Mouse (Mus musculus): ENCODE results near the gene Kcnj3.
"Not testable (repeated sequence)": the region's sequence is repeated elsewhere in the genome, so short reads cannot be mapped to it uniquely, and the experiment has no call there.

Gene Kcnj3

GRCm38 (mm10) chr2:55435721-55436260 is at the start of gene Kcnj3:
Gene Kcnj3 (plus strand): TSS chr2:55435970.
- ChIA-PET CTCF (interaction anchor here in 1 of 4 experiments (1.0 kb wide), 1 partner anchor 14 kb away, joined by 3 read pairs; no protein-coding TSS in a partner anchor), POLR2A (no interaction called here)

DNA sequence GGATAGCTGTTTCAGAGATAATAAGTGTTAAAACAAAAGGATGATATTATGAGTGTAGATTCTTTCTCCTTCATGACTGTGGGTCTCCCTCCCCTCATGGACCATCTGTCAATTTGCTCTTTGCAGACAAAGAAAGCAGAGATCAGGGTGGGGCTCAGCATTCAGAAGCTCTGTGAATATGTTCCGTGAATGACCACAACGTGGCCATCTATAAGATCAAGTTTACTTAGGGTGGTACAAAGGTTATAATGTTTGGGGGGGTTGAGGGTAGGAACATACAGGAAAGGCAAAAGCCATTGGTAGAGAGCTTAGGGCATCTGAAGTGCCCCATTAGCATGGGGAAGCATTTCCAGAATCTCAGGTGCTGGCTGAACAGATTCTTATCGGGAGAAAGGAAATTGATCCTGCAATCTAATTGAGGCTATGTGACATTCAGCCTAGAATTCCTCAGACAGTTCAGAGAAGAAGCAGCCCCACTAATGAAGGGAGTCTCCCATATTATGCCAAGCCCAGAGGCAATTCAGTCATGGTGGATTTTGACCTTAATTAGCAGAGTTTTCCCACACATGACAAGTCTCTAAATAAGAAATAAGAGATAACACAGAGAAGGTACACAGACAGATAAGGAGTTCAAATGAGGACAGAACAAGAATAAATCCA is 45.3 kb upstream of the Kcnj3 start:
- ChIA-PET POLR2A (no interaction called here), CTCF (no interaction called here)

GRCm38 (mm10) chr2:55405307-55405706 is 30.5 kb upstream of the Kcnj3 start:
- POLR2A ChIA-PET: no interaction called here
- CTCF ChIA-PET: no interaction called here

- POLR2A ChIA-PET: no interaction called here
Measured at GRCm38 (mm10) chr2:55427633-55428032, 8.1 kb upstream of the Kcnj3 start.

GRCm38 (mm10) chr2:55432104-55432503 is 3.7 kb upstream of the Kcnj3 start:
- ChIA-PET CTCF (interaction anchor here in 1 of 4 experiments (0.7 kb wide), 1 partner anchor 12 kb away, joined by 3 read pairs; no protein-coding TSS in a partner anchor), POLR2A (no interaction called here)

More at GRCm38 (mm10) chr2:55427633-55428032, 8.1 kb upstream of the Kcnj3 start:
- CTCF ChIA-PET: no interaction called here

DNA sequence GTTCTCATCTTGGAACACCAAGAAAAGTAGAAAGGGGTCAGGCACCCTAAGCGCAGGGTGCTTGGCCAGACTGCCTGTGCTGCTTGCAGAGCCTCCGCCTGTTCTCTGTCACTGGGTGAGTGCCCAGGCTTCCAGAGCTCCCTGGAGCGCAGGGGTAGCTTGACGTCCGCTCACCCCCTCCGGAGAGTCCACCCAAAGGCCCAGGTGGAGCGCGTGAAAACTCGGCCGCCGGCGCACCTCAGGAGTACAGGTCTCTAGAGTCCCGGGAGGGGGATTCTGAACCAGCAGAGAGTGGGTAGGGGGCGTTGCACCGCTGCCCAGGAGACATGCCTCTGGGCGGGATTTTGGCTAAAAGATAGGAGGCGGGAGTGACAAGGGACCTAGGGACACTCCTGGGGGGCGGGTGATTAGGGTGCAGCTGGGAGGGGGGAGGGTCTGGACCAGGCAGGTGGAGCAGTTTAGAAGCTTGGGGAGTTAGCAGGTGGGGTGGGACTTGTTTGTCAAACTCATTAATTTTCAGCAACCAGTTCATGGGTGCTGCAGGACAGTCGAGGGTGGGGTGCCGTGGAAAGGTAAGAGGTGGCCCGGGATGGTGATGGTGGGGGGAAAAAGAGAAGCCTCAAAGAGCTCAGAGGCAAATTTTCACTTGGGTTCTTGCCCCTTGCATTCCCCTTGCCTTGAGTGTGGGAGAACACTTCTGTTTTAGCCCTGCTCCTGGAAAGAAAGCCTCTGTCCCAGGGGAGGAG is 664 bp downstream of the Kcnj3 start:
- ChIA-PET POLR2A (no interaction called here), CTCF (interaction anchor here in 1 of 4 experiments (1.0 kb wide), 1 partner anchor 13 kb away, joined by 3 read pairs; no protein-coding TSS in a partner anchor)

DNA sequence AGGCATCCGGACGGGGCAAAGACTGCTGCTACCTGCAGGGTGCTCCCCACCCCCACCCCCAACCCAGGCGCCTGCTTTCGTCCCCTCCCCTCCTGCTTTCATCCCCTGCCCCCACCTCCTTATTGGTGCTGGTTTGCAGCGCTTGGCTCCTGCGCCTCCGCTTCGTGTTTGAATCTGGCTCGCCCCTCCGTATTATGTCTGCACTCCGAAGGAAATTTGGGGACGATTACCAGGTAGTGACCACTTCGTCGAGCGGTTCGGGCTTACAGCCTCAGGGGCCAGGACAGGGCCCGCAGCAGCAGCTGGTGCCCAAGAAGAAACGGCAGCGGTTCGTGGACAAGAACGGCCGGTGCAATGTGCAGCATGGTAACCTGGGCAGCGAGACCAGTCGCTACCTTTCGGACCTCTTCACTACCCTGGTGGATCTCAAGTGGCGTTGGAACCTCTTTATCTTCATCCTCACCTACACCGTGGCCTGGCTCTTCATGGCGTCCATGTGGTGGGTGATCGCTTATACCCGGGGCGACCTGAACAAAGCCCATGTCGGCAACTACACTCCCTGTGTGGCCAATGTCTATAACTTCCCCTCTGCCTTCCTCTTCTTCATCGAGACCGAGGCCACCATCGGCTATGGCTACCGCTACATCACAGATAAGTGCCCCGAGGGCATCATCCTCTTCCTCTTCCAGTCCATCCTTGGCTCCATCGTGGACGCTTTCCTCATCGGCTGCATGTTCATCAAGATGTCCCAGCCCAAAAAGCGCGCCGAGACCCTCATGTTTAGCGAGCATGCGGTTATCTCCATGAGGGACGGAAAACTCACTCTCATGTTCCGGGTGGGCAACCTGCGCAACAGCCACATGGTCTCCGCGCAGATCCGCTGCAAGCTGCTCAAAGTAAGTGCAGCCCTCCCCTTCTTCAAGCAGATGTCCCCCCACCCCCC is 1.5 kb downstream of the Kcnj3 start:
- POLR2A ChIA-PET: no interaction called here

DNA sequence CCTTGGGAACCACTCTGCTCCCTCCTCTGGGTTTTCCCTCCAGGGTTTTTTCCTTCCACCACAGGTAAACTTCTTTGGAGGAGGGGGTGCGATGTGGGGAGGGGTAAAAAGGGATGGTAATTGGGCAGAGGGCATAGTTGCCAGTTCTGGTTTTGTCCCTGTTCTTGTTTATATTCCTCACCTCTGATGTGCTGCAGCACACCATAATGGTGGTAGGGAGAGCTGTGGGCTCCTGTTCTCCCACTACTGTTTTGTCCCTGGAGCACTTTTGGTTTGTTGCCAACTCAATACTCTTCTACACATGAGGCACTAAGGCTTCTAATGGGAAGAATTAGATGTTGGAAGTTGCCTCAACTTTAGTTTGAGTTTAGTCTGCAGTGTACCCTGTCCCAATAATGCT is 2.2 kb downstream of the Kcnj3 start:
- POLR2A ChIA-PET: no interaction called here
- CTCF ChIA-PET: no interaction called here

More for the DNA sequence above, 1.5 kb downstream of the Kcnj3 start:
- CTCF ChIA-PET: interaction anchor here in 1 of 4 experiments (1.0 kb wide), 1 partner anchor 12 kb away, joined by 3 read pairs; no protein-coding TSS in a partner anchor

DNA sequence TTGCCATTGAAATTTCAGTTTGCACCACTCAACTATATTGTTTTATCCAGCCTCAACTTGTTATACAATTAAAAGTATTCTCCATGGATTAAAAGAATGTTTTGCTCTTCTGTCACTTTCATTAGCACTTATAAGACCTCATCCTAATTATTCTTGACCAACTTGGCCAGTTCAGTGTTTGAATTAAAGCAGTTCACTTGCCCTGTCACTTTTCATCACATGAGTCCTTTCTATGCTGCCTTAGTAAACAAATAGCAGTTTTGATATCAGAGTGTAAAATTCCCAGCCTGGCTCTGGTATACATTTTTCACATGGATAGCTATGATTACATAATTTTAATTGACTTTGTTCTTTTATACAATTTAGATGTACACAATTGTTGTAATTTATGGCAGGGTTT is 3.4 kb downstream of the Kcnj3 start:
- ChIA-PET POLR2A (no interaction called here), CTCF (no interaction called here)

- ChIA-PET CTCF (interaction anchor here in 1 of 4 experiments (0.7 kb wide), 1 partner anchor 57 kb away, joined by 4 read pairs; no protein-coding TSS in a partner anchor), POLR2A (interaction anchor here in 1 of 4 experiments (0.6 kb wide), 1 partner anchor 18 kb away, joined by 3 read pairs; no protein-coding TSS in a partner anchor)
Measured at GRCm38 (mm10) chr2:55442006-55442405, 6.2 kb downstream of the Kcnj3 start.

DNA sequence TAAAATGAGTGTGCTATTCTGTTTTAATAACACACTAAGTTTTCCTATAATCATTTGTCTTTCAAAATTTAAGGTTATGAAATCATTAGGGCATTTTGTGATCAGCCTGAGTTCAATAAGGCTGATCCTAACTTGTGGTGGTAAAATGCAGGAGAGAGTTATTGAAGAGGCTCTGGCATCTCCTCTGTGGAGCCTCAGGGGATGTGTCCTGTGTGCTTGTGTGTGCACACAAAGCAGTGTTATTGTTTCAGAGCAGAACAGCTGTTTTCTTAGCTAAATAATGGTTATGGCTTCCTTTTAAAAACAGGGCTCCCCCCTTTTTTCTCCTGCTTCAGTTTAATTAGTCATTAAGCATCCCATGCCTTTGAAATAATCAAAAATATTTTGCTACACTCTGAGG is 11.5 kb downstream of the Kcnj3 start:
- POLR2A ChIA-PET: no interaction called here
- CTCF ChIA-PET: no interaction called here

GRCm38 (mm10) chr2:55450774-55451173 is 15.0 kb downstream of the Kcnj3 start:
- CTCF ChIA-PET: no interaction called here
- POLR2A ChIA-PET: no interaction called here

- ChIA-PET CTCF (no interaction called here), POLR2A (no interaction called here)
Measured at GRCm38 (mm10) chr2:55459195-55459594, 23.4 kb downstream of the Kcnj3 start.

DNA sequence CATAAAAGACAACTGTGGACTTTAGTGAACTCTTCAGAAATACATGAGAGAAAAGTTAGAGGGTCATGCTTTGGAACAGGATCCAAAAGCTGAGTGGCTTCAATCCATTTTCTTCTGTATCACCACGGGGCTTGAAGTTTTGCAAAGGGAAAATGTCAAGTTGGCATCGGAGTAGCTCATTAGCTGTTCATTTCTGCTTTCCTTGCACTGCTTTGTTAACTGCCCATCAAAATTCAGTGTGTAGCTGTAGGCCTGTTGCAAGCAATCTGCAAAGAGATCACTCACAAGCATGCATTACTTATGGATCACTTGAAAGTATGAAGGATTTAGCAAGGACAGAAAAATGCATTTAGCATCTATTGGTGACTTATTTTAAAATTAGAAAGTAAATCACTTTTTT is 33.4 kb downstream of the Kcnj3 start:
- ChIA-PET CTCF (no interaction called here), POLR2A (no interaction called here)

DNA sequence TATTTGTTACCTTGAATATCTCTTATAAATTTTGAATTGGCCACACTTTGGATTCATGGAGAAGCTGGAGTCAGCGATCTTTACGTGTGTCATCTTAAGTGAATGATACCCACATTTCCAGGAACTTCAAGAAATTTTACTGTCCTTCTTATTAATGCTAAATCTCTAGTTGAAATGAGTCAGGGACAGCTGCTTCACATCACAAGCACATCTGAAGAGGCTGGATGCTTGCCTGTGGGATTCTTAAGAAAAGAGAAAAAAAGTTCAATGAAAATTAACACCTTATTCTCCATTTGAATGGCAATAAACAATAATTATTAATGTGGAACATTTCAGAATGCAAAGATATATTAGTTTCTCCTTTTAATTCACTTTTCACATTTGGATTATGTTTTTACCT is 34.2 kb downstream of the Kcnj3 start:
- ChIA-PET CTCF (no interaction called here), POLR2A (no interaction called here)

DNA sequence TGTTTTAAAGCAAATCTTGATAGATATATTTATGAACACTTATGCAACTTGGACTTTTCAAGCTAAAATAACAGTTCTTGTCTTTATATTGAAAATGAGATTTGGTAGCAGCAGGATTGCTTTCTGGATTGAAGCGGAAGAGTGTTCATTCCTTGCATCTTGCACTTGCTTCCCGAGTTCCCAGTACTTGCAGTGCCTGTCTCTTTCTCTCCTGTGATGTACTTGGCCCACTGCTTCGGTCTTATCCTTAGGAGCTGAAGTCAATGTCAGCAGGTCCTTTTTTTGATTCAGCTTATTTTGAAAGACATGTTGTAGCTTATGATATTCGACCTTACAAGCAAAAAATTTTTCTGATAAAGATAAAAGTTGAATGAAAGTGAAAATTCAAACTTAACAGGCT is 43.7 kb downstream of the Kcnj3 start:
- POLR2A ChIA-PET: no interaction called here

GRCm38 (mm10) chr2:55479933-55480601 is 44.3 kb downstream of the Kcnj3 start:
- POLR2A ChIA-PET: no interaction called here
- CTCF ChIA-PET: no interaction called here

More for the DNA sequence above, 43.7 kb downstream of the Kcnj3 start:
- CTCF ChIA-PET: no interaction called here

- ChIA-PET POLR2A (no interaction called here), CTCF (no interaction called here)
Measured at GRCm38 (mm10) chr2:55480602-55480965, 44.8 kb downstream of the Kcnj3 start.

GRCm38 (mm10) chr2:55485500-55486129 is 49.8 kb downstream of the Kcnj3 start:
- CTCF ChIA-PET, POLR2A ChIA-PET: not testable (repeated sequence)
